Mouse (Mus musculus) limb, embryonic 10.5 days (tissue): Measurements from ENCODE around the gene Ric8a. TPM values are rescaled to one million over a fixed set of nuclear protein-coding genes. Genes with fewer than 3 reads are reported as not detected.
A peak's percentile ranks its signal among the peaks of the same experiment; 100 is the strongest.

ENCODE experiments used
- DNase-seq: peaks from one replicate; pipeline ENCODE4 v3.0.0-alpha.2; 2017; ENCODE audit warnings: low spot score
- H3K27ac ChIP-seq: fragments of 300-500 bp; sonication (generic); 2 replicates; pipeline ENCODE4 v1.5.1; 2016; ENCODE audit warnings: mild to moderate bottlenecking
- H3K27me3 ChIP-seq: fragments of 300-500 bp; sonication (generic); 2 replicates; pipeline ENCODE4 v1.6.1; 2016; ENCODE audit warnings: low read depth, mild to moderate bottlenecking; ENCODE audit not compliant: poor library complexity, severe bottlenecking
- H3K36me3 ChIP-seq: fragments of 300-500 bp; sonication (generic); 2 replicates; pipeline ENCODE4 v1.6.1; 2016; ENCODE audit warnings: mild to moderate bottlenecking, moderate library complexity
- H3K4me1 ChIP-seq: fragments of 300-500 bp; sonication (generic); 2 replicates; pipeline ENCODE4 v1.6.1; 2016
- H3K4me3 ChIP-seq: fragments of 300-500 bp; sonication (generic); 2 replicates; pipeline ENCODE4 v1.5.1; 2016; ENCODE audit warnings: mild to moderate bottlenecking, moderate library complexity
- H3K9me3 ChIP-seq: fragments of 300-500 bp; sonication (generic); replicated peaks from 2 replicates; pipeline ENCODE4 v1.6.1; 2016; ENCODE audit warnings: mild to moderate bottlenecking
- WGBS: fragments of 180-500 bp; shearing (Covaris S2); methylation state at CpG from one replicate; pipeline ENCODE4 v1.1.7; 2016; 5-methylcytosine and 5-hydroxymethylcytosine counted together
- polyA plus RNA-seq: library from polyadenylated mRNA; unstranded; fragments of >200 nt; fragmentation: Nextera tagmentation; extraction: Ambion mirVana; gene quantifications from 2 replicates; pipeline ENCODE4 v1.2.1, GENCODE M21; 2016

The Ric8a gene
- 45.2 and 54.2 TPM in 2 replicates for polyA plus RNA-seq

GRCm38 (mm10) chr7:140856785-140857549, at the start of gene Ric8a:
TSS of gene Ric8a (plus strand) at chr7:140856957.
- no peaks in the 10 kb centered on the region for H3K27me3 ChIP-seq
- H3K4me1 ChIP-seq: peaks cover 36% of the 10 kb centered on the region
- H3K27ac ChIP-seq: peak within 1 kb of the TSS; percentile 88
- H3K36me3 ChIP-seq: peaks cover 67% of the 10 kb centered on the region
- under 1% methylated on average over 50 of the region's 50 CpGs for WGBS
- DNase-seq: peak; percentile 82
- H3K4me3 ChIP-seq: peak within 1 kb of the TSS; percentile 91
- no peaks in the 10 kb centered on the region for H3K9me3 ChIP-seq

GRCm38 (mm10) chr7:140810496-140810895, 46.3 kb upstream of the Ric8a start:
- WGBS: 92% methylated on average over 6 of the region's 6 CpGs
- no peaks in the 10 kb centered on the region for H3K27me3 ChIP-seq
- no peaks in the 10 kb centered on the region for H3K4me1 ChIP-seq

GRCm38 (mm10) chr7:140811714-140812113, 45.0 kb upstream of the Ric8a start:
- H3K4me1 ChIP-seq: no peaks in the 10 kb centered on the region
- peaks cover 22% of the 10 kb centered on the region for H3K36me3 ChIP-seq
- no peak overlapping the region for H3K27ac ChIP-seq
- no peak for DNase-seq
- H3K4me3 ChIP-seq: no peak overlapping the region
- H3K27me3 ChIP-seq: no peaks in the 10 kb centered on the region
- H3K9me3 ChIP-seq: no peaks in the 10 kb centered on the region
- 94% methylated on average over 13 of the region's 13 CpGs for WGBS

More at GRCm38 (mm10) chr7:140810496-140810895, 46.3 kb upstream of the Ric8a start:
- Histone ChIP-seq H3K9me3 (no peaks in the 10 kb centered on the region), H3K4me3 (no peak overlapping the region), H3K27ac (no peak overlapping the region), H3K36me3 (peaks cover 22% of the 10 kb centered on the region)
- no peak for DNase-seq

GRCm38 (mm10) chr7:140812850-140813249, 43.9 kb upstream of the Ric8a start:
- Histone ChIP-seq H3K27me3 (no peaks in the 10 kb centered on the region), H3K9me3 (no peaks in the 10 kb centered on the region), H3K36me3 (peaks cover 22% of the 10 kb centered on the region), H3K4me1 (no peaks in the 10 kb centered on the region), H3K4me3 (no peak overlapping the region), H3K27ac (no peak overlapping the region)
- WGBS: 91% methylated on average over 12 of the region's 12 CpGs
- no peak for DNase-seq

GRCm38 (mm10) chr7:140820173-140820572, 36.6 kb upstream of the Ric8a start:
- Histone ChIP-seq H3K27me3 (no peaks in the 10 kb centered on the region), H3K27ac (no peak overlapping the region), H3K4me3 (no peak overlapping the region), H3K36me3 (no peaks in the 10 kb centered on the region), H3K9me3 (no peaks in the 10 kb centered on the region), H3K4me1 (peaks cover 11% of the 10 kb centered on the region)
- no peak for DNase-seq
- 77% methylated on average over 4 of the region's 4 CpGs for WGBS

- Histone ChIP-seq H3K36me3 (no peaks in the 10 kb centered on the region), H3K27ac (0 out of 2 replicates have a peak overlapping the region, but pooled peaks have one; percentile 65), H3K27me3 (no peaks in the 10 kb centered on the region), H3K4me3 (peak overlapping the region; percentile 64), H3K4me1 (peaks cover 11% of the 10 kb centered on the region), H3K9me3 (no peaks in the 10 kb centered on the region)
- 59% methylated on average over 5 of the region's 5 CpGs for WGBS
- no peak for DNase-seq
Observed at GRCm38 (mm10) chr7:140821305-140821652, 35.5 kb upstream of the Ric8a start.

- H3K4me3 ChIP-seq: peak within 1 kb of the TSS; percentile 64
- H3K27ac ChIP-seq: peak within 1 kb of the TSS; percentile 65
- peaks cover 11% of the 10 kb centered on the region for H3K4me1 ChIP-seq
- H3K27me3 ChIP-seq: no peaks in the 10 kb centered on the region
- H3K9me3 ChIP-seq: no peaks in the 10 kb centered on the region
- 2% methylated on average over 21 of the region's 21 CpGs for WGBS
- no peaks in the 10 kb centered on the region for H3K36me3 ChIP-seq
- DNase-seq: peak; percentile 70
Observed at GRCm38 (mm10) chr7:140821653-140822329, 35.0 kb upstream of the Ric8a start, which contains the start of gene Zfp941. TSS of gene Zfp941 (minus strand) at chr7:140822178.

GRCm38 (mm10) chr7:140822731-140823130, 34.0 kb upstream of the Ric8a start:
- Histone ChIP-seq H3K9me3 (no peaks in the 10 kb centered on the region), H3K27ac (no peak overlapping the region), H3K27me3 (0 out of 2 replicates have a peak, but pooled peaks cover 6% of the 10 kb centered on the region), H3K36me3 (no peaks in the 10 kb centered on the region), H3K4me1 (peaks cover 11% of the 10 kb centered on the region), H3K4me3 (no peak overlapping the region)
- DNase-seq: no peak
- WGBS: 90% methylated on average over 4 of the region's 4 CpGs

GRCm38 (mm10) chr7:140828171-140828881, 28.4 kb upstream of the Ric8a start:
- Histone ChIP-seq H3K27me3 (0 out of 2 replicates have a peak, but pooled peaks cover 6% of the 10 kb centered on the region), H3K4me3 (no peak overlapping the region), H3K27ac (no peak overlapping the region), H3K4me1 (no peaks in the 10 kb centered on the region), H3K36me3 (no peaks in the 10 kb centered on the region), H3K9me3 (no peaks in the 10 kb centered on the region)
- WGBS: 49% methylated on average over 8 of the region's 8 CpGs
- no peak for DNase-seq

- 0 out of 2 replicates have a peak, but pooled peaks cover 9% of the 10 kb centered on the region for H3K27me3 ChIP-seq
- WGBS: 83% methylated on average over 6 of the region's 6 CpGs
Observed at GRCm38 (mm10) chr7:140831447-140831846, 25.3 kb upstream of the Ric8a start.

GRCm38 (mm10) chr7:140833341-140833740, 23.4 kb upstream of the Ric8a start:
- 0 out of 2 replicates have a peak, but pooled peaks cover 4% of the 10 kb centered on the region for H3K27me3 ChIP-seq
- no peak overlapping the region for H3K4me3 ChIP-seq
- H3K36me3 ChIP-seq: no peaks in the 10 kb centered on the region
- DNase-seq: no peak
- H3K9me3 ChIP-seq: no peaks in the 10 kb centered on the region
- H3K4me1 ChIP-seq: peaks cover 4% of the 10 kb centered on the region; the same call in 1 of the 2 replicates
- H3K27ac ChIP-seq: no peak overlapping the region
- WGBS: 91% methylated on average over 4 of the region's 4 CpGs

More at GRCm38 (mm10) chr7:140831447-140831846, 25.3 kb upstream of the Ric8a start:
- no peaks in the 10 kb centered on the region for H3K36me3 ChIP-seq
- H3K4me1 ChIP-seq: peaks cover 4% of the 10 kb centered on the region; the same call in 1 of the 2 replicates
- H3K9me3 ChIP-seq: no peaks in the 10 kb centered on the region
- no peak overlapping the region for H3K4me3 ChIP-seq
- no peak overlapping the region for H3K27ac ChIP-seq
- no peak for DNase-seq

GRCm38 (mm10) chr7:140834968-140835757, 21.6 kb upstream of the Ric8a start, which contains the start of gene Urah:
TSS of gene Urah (plus strand) at chr7:140835018.
- WGBS: 45% methylated on average over 20 of the region's 20 CpGs
- DNase-seq: no peak
- no peaks in the 10 kb centered on the region for H3K36me3 ChIP-seq
- no peak within 1 kb of the TSS for H3K27ac ChIP-seq
- no peaks in the 10 kb centered on the region for H3K9me3 ChIP-seq
- H3K4me1 ChIP-seq: peaks cover 4% of the 10 kb centered on the region; the same call in 1 of the 2 replicates
- H3K27me3 ChIP-seq: peaks cover 14% of the 10 kb centered on the region
- no peak within 1 kb of the TSS for H3K4me3 ChIP-seq
